In the genomic region with DNA sequence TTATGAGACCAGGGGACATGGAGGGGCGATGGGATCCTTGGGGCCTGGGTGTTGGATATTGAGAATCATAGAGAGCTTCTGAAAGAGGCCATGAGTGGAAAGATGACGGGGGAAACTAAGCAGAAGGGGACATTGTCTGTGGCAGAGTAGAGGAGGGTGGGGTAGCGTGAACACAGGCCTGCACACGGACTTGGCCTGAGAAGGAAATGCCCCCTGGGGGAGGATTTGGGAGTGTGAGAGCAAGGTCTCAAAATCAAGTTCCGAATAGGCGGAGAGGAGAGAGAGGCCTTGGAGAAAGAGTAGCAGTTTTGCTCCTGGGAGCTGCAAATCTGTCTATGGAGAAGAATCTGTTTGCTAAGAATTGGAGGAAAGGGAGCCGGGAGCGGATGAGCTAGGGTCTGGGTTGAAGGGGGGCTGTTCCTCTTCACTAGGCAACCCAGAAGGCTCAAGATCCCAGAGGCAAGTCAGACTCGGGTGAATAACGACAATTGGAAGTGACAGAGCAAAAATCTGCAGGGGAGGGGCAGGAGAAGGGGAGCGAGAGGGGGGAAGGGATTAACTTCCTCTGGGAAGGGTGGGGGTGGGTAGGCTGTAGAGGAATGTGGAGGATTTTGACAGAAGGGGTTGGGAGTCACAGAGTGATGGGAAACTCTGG, we compare ENCODE assay signal across 9 mouse cellular contexts. TPM values are rescaled to one million over a fixed set of nuclear protein-coding genes. Genes with fewer than 3 reads are reported as not detected.
DNase-seq lines count a peak whose midpoint lies in the region; ATAC-seq lines count a peak whose summit lies in the region.
"Had no signal": no experiment of that assay in that cellular context is flagged by ENCODE, and none has a peak within 500 bp of the region (broad histone marks: within the 10 kb centered on the region; RNA-seq: fewer than 3 reads in every experiment).

No protein-coding gene starts in this region.

- H3K4me2 ChIP-seq in forebrain, embryonic 12.5 days = peak overlapping the region; percentile 19; the same call in 1 of the 2 replicates
- H3K4me2 ChIP-seq in stomach, embryonic 16.5 days (ENCODE audit: low read depth, low read length) = no peak overlapping the region

- ATAC-seq in megakaryocyte, adult 5-6 weeks (ENCODE audit: poor library complexity, severe bottlenecking) = no peak
- ATAC-seq in forebrain, embryonic 12.5 days (ENCODE audit: low FRiP score) = peak; percentile 51
- ATAC-seq in stomach, embryonic 16.5 days (ENCODE audit: insufficient read depth, low FRiP score) = no peak

- no peak for DNase-seq in limb, embryonic 10.5 days (ENCODE audit: low spot score)
- DNase-seq in urinary bladder, postnatal 36 days (ENCODE audit: low spot score in 2 of 2) = no peak
- no peak for DNase-seq in right cerebral cortex, postnatal 25 days
- no peak for DNase-seq in spleen, postnatal 4 days (ENCODE audit: low spot score in 2 of 2)

- peak overlapping the region; percentile 33 for H3K4me3 ChIP-seq in megakaryocyte, embryonic 14.5 days (replicated peaks)
- H3K4me3 ChIP-seq in forebrain, embryonic 12.5 days (replicated peaks) = no peak overlapping the region
- H3K4me3 ChIP-seq in limb, embryonic 10.5 days = no peak overlapping the region
- no peak overlapping the region for H3K4me3 ChIP-seq in stomach, embryonic 16.5 days (replicated peaks; ENCODE audit: low read length)

- H3K27me3 ChIP-seq in megakaryocyte, embryonic 14.5 days (replicated peaks) = peaks cover 49% of the 10 kb centered on the region
- H3K27me3 ChIP-seq in forebrain, embryonic 12.5 days = no peaks in the 10 kb centered on the region
- no peaks in the 10 kb centered on the region for H3K27me3 ChIP-seq in limb, embryonic 10.5 days (ENCODE audit: low read depth, poor library complexity, severe bottlenecking)
- H3K27me3 ChIP-seq in stomach, embryonic 16.5 days (ENCODE audit: control insufficient read depth, insufficient read depth, low read length) = no peaks in the 10 kb centered on the region

- peaks cover 38% of the 10 kb centered on the region for H3K4me1 ChIP-seq in megakaryocyte, embryonic 14.5 days
- H3K4me1 ChIP-seq in forebrain, embryonic 12.5 days = peaks cover 19% of the 10 kb centered on the region
- peaks cover 29% of the 10 kb centered on the region for H3K4me1 ChIP-seq in limb, embryonic 10.5 days
- H3K4me1 ChIP-seq in stomach, embryonic 16.5 days (ENCODE audit: control insufficient read depth, insufficient read depth, low read length) = peaks cover 16% of the 10 kb centered on the region

- peaks cover 7% of the 10 kb centered on the region for H3K9me3 ChIP-seq in megakaryocyte, embryonic 14.5 days
- no peaks in the 10 kb centered on the region for H3K9me3 ChIP-seq in forebrain, embryonic 12.5 days
- no peaks in the 10 kb centered on the region for H3K9me3 ChIP-seq in limb, embryonic 10.5 days (replicated peaks)
- no peaks in the 10 kb centered on the region for H3K9me3 ChIP-seq in stomach, embryonic 16.5 days (replicated peaks; ENCODE audit: control insufficient read depth, low read length)

- peaks cover 3% of the 10 kb centered on the region for H3K36me3 ChIP-seq in megakaryocyte, embryonic 14.5 days (replicated peaks; ENCODE audit: low read length)
- peaks cover 14% of the 10 kb centered on the region; the same call in 1 of the 2 replicates for H3K36me3 ChIP-seq in forebrain, embryonic 12.5 days (replicated peaks)
- peaks cover 12% of the 10 kb centered on the region; the same call in 1 of the 2 replicates for H3K36me3 ChIP-seq in limb, embryonic 10.5 days
- no peaks in the 10 kb centered on the region for H3K36me3 ChIP-seq in stomach, embryonic 16.5 days (ENCODE audit: control insufficient read depth, insufficient read depth, low read length)

- no peak overlapping the region for H3K27ac ChIP-seq in forebrain, embryonic 12.5 days
- H3K27ac ChIP-seq in limb, embryonic 10.5 days = peak overlapping the region; percentile 36; the same call in 1 of the 2 replicates
- peak overlapping the region; percentile 38; the same call in 1 of the 2 replicates for H3K27ac ChIP-seq in stomach, embryonic 16.5 days (ENCODE audit: low read length)

- no peak overlapping the region for H3K9ac ChIP-seq in forebrain, embryonic 12.5 days
- H3K9ac ChIP-seq in stomach, embryonic 16.5 days (ENCODE audit: low read length) = no peak overlapping the region

- 15% methylated on average over 11 of the region's 11 CpGs for WGBS in forebrain, embryonic 12.5 days
- 28% methylated on average over 11 of the region's 11 CpGs for WGBS in limb, embryonic 10.5 days
- WGBS in stomach, embryonic 16.5 days = 30% methylated on average over 11 of the region's 11 CpGs

RNA-seq across cellular contexts. Expression of a gene that starts 43.2 kb away (rescaled TPM):
- 0.47 TPM in 1 of 2 replicates, not detected in the other for polyA plus RNA-seq in megakaryocyte, embryonic 14.5 days (2012; ENCODE audit: insufficient read depth, low replicate concordance)
- not detected in 2 replicates for total RNA-seq in megakaryocyte, adult 5-6 weeks (2015)
- total RNA-seq in megakaryocyte, adult 5-6 weeks (2017) = not detected in 2 replicates
- 43.4 and 45.3 TPM in 2 replicates for polyA plus RNA-seq in forebrain, embryonic 12.5 days (2016; fragmentation: Nextera tagmentation; extraction: Ambion mirVana)
- polyA plus RNA-seq in limb, embryonic 10.5 days (2016; fragmentation: Nextera tagmentation; extraction: Ambion mirVana) = 17.2 and 17.3 TPM in 2 replicates
- polyA plus RNA-seq in stomach, embryonic 16.5 days (2015; fragmentation: Nextera tagmentation; extraction: Ambion mirVana) = 7.8 and 8.8 TPM in 2 replicates
- polyA plus RNA-seq: liver, adult 2 months had no signal
